Mouse (Mus musculus): ENCODE results near the gene Zfp358. TPM values are rescaled to one million over a fixed set of nuclear protein-coding genes. Genes with fewer than 3 reads are reported as not detected.
A peak's percentile ranks its signal among the peaks of the same experiment; 100 is the strongest.

The Zfp358 gene
- polyA plus RNA-seq, 1 experiment from 2014 or later = 4.4 TPM

- no peaks in the 10 kb centered on the region for H3K36me3 ChIP-seq
- peak overlapping the region; percentile 48 for H3K4me2 ChIP-seq
- H3K27me3 ChIP-seq = peaks cover 24% of the 10 kb centered on the region
- 24% methylated on average over 37 of the region's 37 CpGs for WGBS (ENCODE audit: insufficient replicate concordance)
- H3K9me3 ChIP-seq (replicated peaks) = no peaks in the 10 kb centered on the region
- H3K4me1 ChIP-seq (replicated peaks) = peaks cover 5% of the 10 kb centered on the region; the same call in 1 of the 2 replicates
- ATAC-seq (ENCODE audit: low read depth) = no peak
- DNase-seq = no peak
- no peak overlapping the region for H3K9ac ChIP-seq
- H3K27ac ChIP-seq = no peak overlapping the region
- peak overlapping the region; percentile 19; the same call in 1 of the 2 replicates for H3K4me3 ChIP-seq (replicated peaks)
Measured at GRCm38 (mm10) chr8:3475715-3476429, 17.1 kb upstream of the Zfp358 start.

- no peak overlapping the region for H3K27ac ChIP-seq
- DNase-seq (no peak), ATAC-seq (ENCODE audit: low read depth) (no peak)
- no peak overlapping the region for H3K9ac ChIP-seq
- H3K4me1 ChIP-seq (replicated peaks) = peaks cover 8% of the 10 kb centered on the region
- H3K4me3 ChIP-seq (replicated peaks) = no peak overlapping the region
- WGBS (ENCODE audit: insufficient replicate concordance) = 47% methylated on average over 4 of the region's 4 CpGs
- no peaks in the 10 kb centered on the region for H3K9me3 ChIP-seq (replicated peaks)
- H3K4me2 ChIP-seq = no peak overlapping the region
- H3K36me3 ChIP-seq = no peaks in the 10 kb centered on the region
- H3K27me3 ChIP-seq = peaks cover 24% of the 10 kb centered on the region
Measured at GRCm38 (mm10) chr8:3480221-3480785, 12.6 kb upstream of the Zfp358 start.

GRCm38 (mm10) chr8:3481605-3482004 is 11.3 kb upstream of the Zfp358 start:
- 37% methylated on average over 5 of the region's 5 CpGs for WGBS (ENCODE audit: insufficient replicate concordance)
- H3K27me3 ChIP-seq = peaks cover 12% of the 10 kb centered on the region
- no peaks in the 10 kb centered on the region for H3K9me3 ChIP-seq (replicated peaks)
- H3K4me2 ChIP-seq = no peak overlapping the region
- peaks cover 4% of the 10 kb centered on the region for H3K4me1 ChIP-seq (replicated peaks)
- no peak overlapping the region for H3K9ac ChIP-seq
- H3K36me3 ChIP-seq = no peaks in the 10 kb centered on the region
- DNase-seq (no peak), ATAC-seq (ENCODE audit: low read depth) (peak; percentile 26; the same call in 1 of the 2 replicates)
- no peak overlapping the region for H3K27ac ChIP-seq
- H3K4me3 ChIP-seq (replicated peaks) = no peak overlapping the region

GRCm38 (mm10) chr8:3482240-3482740 is 10.6 kb upstream of the Zfp358 start:
- ATAC-seq (ENCODE audit: low read depth) = no peak
- no peaks in the 10 kb centered on the region for H3K36me3 ChIP-seq

DNA sequence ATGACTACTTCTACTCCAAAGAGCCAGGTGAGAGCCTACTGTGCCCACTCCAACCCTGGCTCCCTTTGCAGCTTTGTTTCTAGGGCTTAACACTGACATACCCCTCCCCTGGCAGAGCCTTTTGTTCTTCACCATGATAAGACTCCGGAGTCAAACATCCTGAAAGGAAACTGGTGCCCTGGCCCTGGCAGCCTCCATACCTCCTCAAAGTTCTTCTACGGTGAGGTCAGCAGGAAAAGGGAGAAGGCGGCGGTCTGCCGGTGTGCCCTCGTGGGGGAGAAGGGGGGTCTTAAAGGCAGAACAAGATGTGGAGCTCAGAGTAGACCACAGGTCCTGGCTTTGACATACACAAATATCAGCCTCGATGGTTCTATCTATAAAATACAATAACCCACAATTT is 9.4 kb upstream of the Zfp358 start:
- WGBS (ENCODE audit: insufficient replicate concordance) = 34% methylated on average over 7 of the region's 7 CpGs
- H3K4me1 ChIP-seq (replicated peaks) = peaks cover 4% of the 10 kb centered on the region
- no peak overlapping the region for H3K27ac ChIP-seq
- DNase-seq (no peak), ATAC-seq (ENCODE audit: low read depth) (no peak)
- H3K9ac ChIP-seq = no peak overlapping the region
- no peak overlapping the region for H3K4me2 ChIP-seq
- H3K27me3 ChIP-seq = peaks cover 4% of the 10 kb centered on the region; the same call in 1 of the 2 replicates
- no peak overlapping the region for H3K4me3 ChIP-seq (replicated peaks)
- no peaks in the 10 kb centered on the region for H3K9me3 ChIP-seq (replicated peaks)
- no peaks in the 10 kb centered on the region for H3K36me3 ChIP-seq

More at GRCm38 (mm10) chr8:3482240-3482740, 10.6 kb upstream of the Zfp358 start:
- H3K4me1 ChIP-seq (replicated peaks) = peaks cover 4% of the 10 kb centered on the region
- H3K27ac ChIP-seq = no peak overlapping the region
- DNase-seq = peak; percentile 20
- H3K4me2 ChIP-seq = no peak overlapping the region
- H3K9ac ChIP-seq = no peak overlapping the region
- 67% methylated on average over 22 of the region's 22 CpGs for WGBS (ENCODE audit: insufficient replicate concordance)
- H3K4me3 ChIP-seq (replicated peaks) = no peak overlapping the region
- H3K27me3 ChIP-seq = peaks cover 14% of the 10 kb centered on the region
- no peaks in the 10 kb centered on the region for H3K9me3 ChIP-seq (replicated peaks)

DNA sequence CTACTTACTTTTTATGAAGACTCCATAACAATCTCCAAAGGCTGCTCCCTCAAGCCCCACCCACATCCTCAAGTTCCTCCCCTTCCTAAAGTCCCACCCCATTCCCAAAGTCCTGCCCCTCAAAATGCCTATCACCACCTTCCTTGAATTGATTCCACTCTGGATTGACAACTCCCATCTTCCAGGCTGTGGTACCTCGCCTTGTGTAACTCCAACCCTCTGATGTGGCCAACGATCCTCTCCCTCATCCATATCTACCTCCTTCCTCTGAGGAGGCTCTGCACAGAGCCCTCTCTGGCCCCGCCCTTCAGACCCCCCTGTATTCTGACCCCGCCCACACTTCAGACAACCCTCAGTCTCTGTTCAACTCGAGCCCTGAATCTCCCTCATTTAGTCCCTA is 7.7 kb upstream of the Zfp358 start:
- Histone ChIP-seq H3K9me3 (replicated peaks) (no peaks in the 10 kb centered on the region), H3K4me3 (replicated peaks) (no peak overlapping the region), H3K27ac (no peak overlapping the region), H3K9ac (no peak overlapping the region), H3K4me1 (replicated peaks) (peaks cover 4% of the 10 kb centered on the region), H3K36me3 (no peaks in the 10 kb centered on the region), H3K4me2 (no peak overlapping the region), H3K27me3 (peaks cover 4% of the 10 kb centered on the region; the same call in 1 of the 2 replicates)
- no peak for DNase-seq
- no peak for ATAC-seq (ENCODE audit: low read depth)
- WGBS (ENCODE audit: insufficient replicate concordance) = 23% methylated on average over 5 of the region's 5 CpGs

DNA sequence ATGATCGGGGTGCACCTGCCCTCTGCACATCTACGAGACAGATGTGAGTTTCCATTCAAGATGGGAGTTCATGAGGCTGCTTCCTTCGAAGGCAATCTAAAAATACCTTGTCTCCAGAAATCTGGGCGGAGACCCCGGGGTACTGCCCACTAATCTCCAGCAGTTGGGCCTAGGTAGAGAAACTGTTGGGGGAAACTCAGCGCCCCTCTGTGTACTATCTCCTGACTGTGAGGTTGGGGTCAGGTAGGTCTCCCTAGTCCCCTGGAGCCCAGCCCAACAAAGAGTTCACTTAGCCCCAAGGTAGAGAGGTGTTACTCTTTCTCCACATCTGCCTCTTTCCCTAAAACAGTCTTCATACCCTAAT is 889 bp downstream of the Zfp358 start:
- peak overlapping the region; percentile 86 for H3K4me2 ChIP-seq
- H3K9ac ChIP-seq = peak overlapping the region; percentile 83
- H3K27me3 ChIP-seq = peaks cover 15% of the 10 kb centered on the region; the same call in 1 of the 2 replicates
- DNase-seq (no peak), ATAC-seq (ENCODE audit: low read depth) (no peak)
- H3K27ac ChIP-seq = no peak overlapping the region
- peak overlapping the region; percentile 72 for H3K4me3 ChIP-seq (replicated peaks)
- WGBS (ENCODE audit: insufficient replicate concordance) = 20% methylated on average over 6 of the region's 6 CpGs
- no peaks in the 10 kb centered on the region; the same call in 1 of the 2 replicates for H3K9me3 ChIP-seq (replicated peaks)
- peaks cover 31% of the 10 kb centered on the region for H3K4me1 ChIP-seq (replicated peaks)
- H3K36me3 ChIP-seq = peaks cover 18% of the 10 kb centered on the region

- Histone ChIP-seq H3K9ac (no peak overlapping the region), H3K27me3 (peaks cover 15% of the 10 kb centered on the region; the same call in 1 of the 2 replicates), H3K36me3 (peaks cover 18% of the 10 kb centered on the region), H3K4me1 (replicated peaks) (peaks cover 43% of the 10 kb centered on the region), H3K4me2 (no peak overlapping the region), H3K9me3 (replicated peaks) (no peaks in the 10 kb centered on the region; the same call in 1 of the 2 replicates), H3K4me3 (replicated peaks) (no peak overlapping the region), H3K27ac (no peak overlapping the region)
- ATAC-seq (ENCODE audit: low read depth) (no peak), DNase-seq (no peak)
- 84% methylated on average over 44 of the region's 44 CpGs for WGBS (ENCODE audit: insufficient replicate concordance)
Measured at GRCm38 (mm10) chr8:3495578-3496427, 2.9 kb downstream of the Zfp358 start.

- H3K4me1 ChIP-seq (replicated peaks) = peaks cover 49% of the 10 kb centered on the region
- no peak for ATAC-seq (ENCODE audit: low read depth)
- no peak overlapping the region for H3K4me2 ChIP-seq
- H3K4me3 ChIP-seq (replicated peaks) = no peak overlapping the region
- H3K27ac ChIP-seq = no peak overlapping the region
- no peaks in the 10 kb centered on the region; the same call in 1 of the 2 replicates for H3K9me3 ChIP-seq (replicated peaks)
- no peak for DNase-seq
- no peak overlapping the region for H3K9ac ChIP-seq
- 87% methylated on average over 15 of the region's 15 CpGs for WGBS (ENCODE audit: insufficient replicate concordance)
- peaks cover 15% of the 10 kb centered on the region; the same call in 1 of the 2 replicates for H3K27me3 ChIP-seq
- H3K36me3 ChIP-seq = peaks cover 18% of the 10 kb centered on the region
Measured at GRCm38 (mm10) chr8:3496428-3496748, 3.5 kb downstream of the Zfp358 start.

GRCm38 (mm10) chr8:3498583-3498982 is 5.6 kb downstream of the Zfp358 start:
- DNase-seq = no peak
- 77% methylated on average over 3 of the region's 3 CpGs for WGBS (ENCODE audit: insufficient replicate concordance)
- peaks cover 49% of the 10 kb centered on the region for H3K4me1 ChIP-seq (replicated peaks)
- H3K27me3 ChIP-seq = no peaks in the 10 kb centered on the region
- no peak overlapping the region for H3K27ac ChIP-seq
- ATAC-seq (ENCODE audit: low read depth) = no peak
- H3K36me3 ChIP-seq = peaks cover 18% of the 10 kb centered on the region
- H3K4me3 ChIP-seq (replicated peaks) = no peak overlapping the region
- no peaks in the 10 kb centered on the region; the same call in 1 of the 2 replicates for H3K9me3 ChIP-seq (replicated peaks)
- H3K4me2 ChIP-seq = no peak overlapping the region
- no peak overlapping the region for H3K9ac ChIP-seq

GRCm38 (mm10) chr8:3499751-3500150 is 6.8 kb downstream of the Zfp358 start:
- H3K9ac ChIP-seq = peak overlapping the region; percentile 93
- DNase-seq = no peak
- H3K9me3 ChIP-seq (replicated peaks) = no peaks in the 10 kb centered on the region; the same call in 1 of the 2 replicates
- H3K27ac ChIP-seq = peak overlapping the region; percentile 85
- H3K4me1 ChIP-seq (replicated peaks) = peaks cover 38% of the 10 kb centered on the region
- peak overlapping the region; percentile 95 for H3K4me2 ChIP-seq
- 3% methylated on average over 8 of the region's 8 CpGs for WGBS (ENCODE audit: insufficient replicate concordance)
- H3K4me3 ChIP-seq (replicated peaks) = peak overlapping the region; percentile 82
- peaks cover 20% of the 10 kb centered on the region for H3K36me3 ChIP-seq
- no peaks in the 10 kb centered on the region for H3K27me3 ChIP-seq
- ATAC-seq (ENCODE audit: low read depth) = no peak
